Comparison of ENCODE assay signal across 29 mouse cellular contexts in the genomic region with DNA sequence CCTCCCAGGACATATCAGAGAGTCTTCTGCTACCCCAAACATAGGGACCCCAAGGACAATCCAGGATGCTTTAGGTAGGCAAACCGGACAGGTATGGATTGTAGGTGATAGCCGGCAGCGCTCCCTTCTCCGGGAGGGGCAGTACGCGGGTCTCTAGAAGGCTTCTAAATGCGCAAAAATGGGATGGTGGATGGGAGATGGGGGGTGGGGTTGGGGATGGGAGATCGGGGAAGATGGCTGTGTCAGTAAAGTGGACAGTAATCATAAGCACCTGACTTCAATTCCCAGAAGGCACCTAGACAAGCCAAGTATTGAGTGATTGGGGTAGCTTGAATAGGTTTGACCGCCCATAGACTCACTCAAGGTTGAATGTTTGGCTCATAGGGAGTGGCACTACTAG. TPM values are rescaled to one million over a fixed set of nuclear protein-coding genes. Genes with fewer than 3 reads are reported as not detected.
"Had no signal": no experiment of that assay in that cellular context is flagged by ENCODE, and none has a peak within 500 bp of the region (broad histone marks: within the 10 kb centered on the region; RNA-seq: fewer than 3 reads in every experiment).

No protein-coding gene starts in this region.

- H3K4me3 ChIP-seq: left cerebral cortex, adult 2 months; limb, embryonic 13.5 days; liver, embryonic 13.5 days; midbrain, embryonic 12.5 days; midbrain, embryonic 15.5 days; neural tube, embryonic 12.5 days; neural tube, embryonic 15.5 days; stomach, embryonic 15.5 days had no signal

- H3K36me3 ChIP-seq: limb, embryonic 13.5 days; liver, embryonic 13.5 days; midbrain, embryonic 12.5 days; midbrain, embryonic 15.5 days; neural tube, embryonic 12.5 days; neural tube, embryonic 15.5 days; stomach, embryonic 15.5 days had no signal

- H3K9ac ChIP-seq: limb, embryonic 13.5 days; liver, embryonic 13.5 days; lung, embryonic 14.5 days; midbrain, embryonic 12.5 days; midbrain, embryonic 15.5 days; neural tube, embryonic 12.5 days; neural tube, embryonic 15.5 days; stomach, embryonic 15.5 days had no signal

- H3K27ac ChIP-seq: left cerebral cortex, adult 2 months; limb, embryonic 13.5 days; liver, embryonic 13.5 days; macrophage; midbrain, embryonic 12.5 days; midbrain, embryonic 15.5 days; neural tube, embryonic 12.5 days; neural tube, embryonic 15.5 days; stomach, embryonic 15.5 days had no signal

- H3K4me2 ChIP-seq: limb, embryonic 13.5 days; liver, embryonic 13.5 days; lung, embryonic 14.5 days; midbrain, embryonic 12.5 days; midbrain, embryonic 15.5 days; neural tube, embryonic 12.5 days; neural tube, embryonic 15.5 days; stomach, embryonic 15.5 days had no signal

- DNase-seq: kidney, adult 18-20 months; kidney, adult 9 months; kidney, postnatal 25 days; layer of hippocampus, postnatal 36 days; left cerebral cortex, postnatal 4 days; liver; liver, embryonic 13.5 days; lung, embryonic 14.5 days; right cerebral cortex, adult 18-20 months; right cerebral cortex, postnatal 14 days; right cerebral cortex, postnatal 4 days; thymus, postnatal 25 days had no signal

- ATAC-seq: inflammation-experienced regulatory T-cells, adult 6 months; lung, postnatal 0 days; midbrain, embryonic 15.5 days had no signal

- H3K4me1 ChIP-seq: limb, embryonic 13.5 days; liver, embryonic 13.5 days; midbrain, embryonic 12.5 days; midbrain, embryonic 15.5 days; neural tube, embryonic 12.5 days; neural tube, embryonic 15.5 days; stomach, embryonic 15.5 days had no signal

- H3K9me3 ChIP-seq: liver, embryonic 13.5 days; midbrain, embryonic 12.5 days; midbrain, embryonic 15.5 days; neural tube, embryonic 12.5 days; neural tube, embryonic 15.5 days; stomach, embryonic 15.5 days had no signal

- H3K27me3 ChIP-seq: limb, embryonic 13.5 days; liver, embryonic 13.5 days; midbrain, embryonic 12.5 days; midbrain, embryonic 15.5 days; neural tube, embryonic 12.5 days; neural tube, embryonic 15.5 days; stomach, embryonic 15.5 days had no signal

RNA-seq across cellular contexts. Expression of a gene that starts 59.1 kb away (rescaled TPM):
- total RNA-seq: layer of hippocampus, adult 8-10 months; layer of hippocampus, postnatal 10 days; layer of hippocampus, postnatal 36 days; left cerebral cortex, adult 2 months; left cerebral cortex, postnatal 10 days; left cerebral cortex, postnatal 4 days had no signal
- polyA plus RNA-seq: inflammation-experienced regulatory T-cells, adult 6 months; kidney, embryonic 16.5 days; large intestine, adult 2 months; limb, embryonic 13.5 days; liver, embryonic 13.5 days; liver, embryonic 16.5 days; lung, embryonic 14.5 days; lung, postnatal 0 days; macrophage; midbrain, embryonic 12.5 days; midbrain, embryonic 15.5 days; neural tube, embryonic 12.5 days; neural tube, embryonic 15.5 days; stomach, embryonic 15.5 days; thymus, postnatal 0 days had no signal
